Mouse (Mus musculus) heart, postnatal 36 days (tissue): ENCODE measurements around the gene Fmo2. TPM values are rescaled to one million over a fixed set of nuclear protein-coding genes. Genes with fewer than 3 reads are reported as not detected.

Experiments used
- DNase-seq, 2 experiments: peaks; one replicate each; pipeline ENCODE4 v3.0.0; 2021 to 2022
- intact Hi-C: fragments of 180-260 bp; cut with DNase I; formaldehyde crosslinking; loops from one replicate; pipeline ENCODE4 v1.15.1; 2025
- total RNA-seq, 2 experiments: library from RNA; stranded (reverse); gene quantifications; 2 replicates each; pipeline ENCODE4 v1.2.3; 2021

Gene Fmo2
- total RNA-seq, 2 experiments from 2014 or later: 40.6 to 56.9 TPM

DNA sequence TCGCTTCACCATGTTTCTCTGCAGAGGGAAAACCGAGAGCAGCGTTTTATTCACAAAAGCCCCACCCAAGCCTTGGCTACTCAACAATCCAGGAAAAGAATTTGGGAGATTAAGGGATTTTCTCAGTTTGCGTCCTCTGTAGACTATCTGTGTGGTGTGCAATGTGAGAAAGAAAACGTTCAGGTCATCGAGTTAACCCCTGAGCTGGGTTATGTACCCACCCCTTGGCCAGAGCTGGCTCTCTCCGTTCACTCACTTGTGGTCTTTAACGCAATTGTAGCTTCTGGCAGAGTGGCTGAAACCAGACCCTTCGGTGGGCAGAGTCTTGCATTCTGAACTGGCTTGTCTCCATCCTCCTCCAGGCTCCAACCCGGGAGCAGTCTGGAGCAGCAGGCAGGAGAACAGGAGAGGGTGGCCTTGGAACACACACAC is 39.0 kb downstream of the Fmo2 start:
- DNase-seq: peak in 1 of 2 experiments; percentile 22
- intact Hi-C loops: no loop called here

- intact Hi-C loops: no loop called here
- DNase-seq: peak; percentile 25 to 33
Observed at GRCm38 (mm10) chr1:162858748-162859130, 39.8 kb downstream of the Fmo2 start.

DNA sequence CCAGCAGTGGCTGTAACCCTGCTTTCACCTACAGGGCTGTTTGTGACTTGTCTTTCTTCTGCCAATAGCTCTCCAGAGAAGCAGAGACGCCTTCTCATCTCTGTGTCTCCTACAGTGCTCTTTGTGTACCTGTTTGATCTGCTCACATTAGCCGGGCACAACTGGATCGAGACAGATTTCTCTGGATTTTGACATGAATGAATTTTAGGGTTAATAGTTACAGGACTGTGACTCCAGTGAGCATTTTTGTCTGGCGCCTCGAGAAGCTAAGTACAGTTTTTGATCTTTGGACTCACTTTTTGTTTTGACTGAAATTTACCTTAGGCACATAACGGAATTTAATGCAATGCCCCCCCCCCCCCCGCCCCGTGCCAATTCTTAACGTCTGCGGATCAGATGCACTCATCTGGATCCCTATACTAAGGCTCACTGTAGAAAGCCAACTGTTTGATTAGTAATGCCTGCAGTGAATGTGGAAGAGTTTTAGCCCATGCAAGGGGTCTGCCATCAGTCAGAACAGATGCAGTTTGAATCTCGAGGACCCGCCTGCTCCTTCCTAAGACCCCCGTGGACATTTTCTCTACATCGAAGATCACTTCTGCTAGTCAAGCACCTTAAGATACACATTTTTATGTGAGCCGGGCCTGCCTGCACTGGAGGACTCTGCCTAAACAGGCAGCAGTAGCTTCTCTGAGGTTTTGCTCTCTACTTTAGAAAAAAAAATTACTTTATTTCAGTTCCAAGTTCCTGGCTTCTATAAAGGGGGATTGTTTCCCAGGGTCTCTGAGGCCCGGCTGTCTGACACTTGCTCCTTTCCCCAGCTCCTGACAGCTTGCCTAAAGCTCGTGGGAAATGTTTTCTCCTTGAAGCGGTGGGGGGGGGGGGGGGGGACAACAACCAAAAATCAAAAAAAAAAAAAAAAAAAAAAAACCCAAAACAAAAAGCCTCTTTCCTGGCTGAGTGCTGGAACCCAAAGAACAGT is 40.5 kb downstream of the Fmo2 start:
- DNase-seq: no peak
- intact Hi-C loops: no loop called here

DNA sequence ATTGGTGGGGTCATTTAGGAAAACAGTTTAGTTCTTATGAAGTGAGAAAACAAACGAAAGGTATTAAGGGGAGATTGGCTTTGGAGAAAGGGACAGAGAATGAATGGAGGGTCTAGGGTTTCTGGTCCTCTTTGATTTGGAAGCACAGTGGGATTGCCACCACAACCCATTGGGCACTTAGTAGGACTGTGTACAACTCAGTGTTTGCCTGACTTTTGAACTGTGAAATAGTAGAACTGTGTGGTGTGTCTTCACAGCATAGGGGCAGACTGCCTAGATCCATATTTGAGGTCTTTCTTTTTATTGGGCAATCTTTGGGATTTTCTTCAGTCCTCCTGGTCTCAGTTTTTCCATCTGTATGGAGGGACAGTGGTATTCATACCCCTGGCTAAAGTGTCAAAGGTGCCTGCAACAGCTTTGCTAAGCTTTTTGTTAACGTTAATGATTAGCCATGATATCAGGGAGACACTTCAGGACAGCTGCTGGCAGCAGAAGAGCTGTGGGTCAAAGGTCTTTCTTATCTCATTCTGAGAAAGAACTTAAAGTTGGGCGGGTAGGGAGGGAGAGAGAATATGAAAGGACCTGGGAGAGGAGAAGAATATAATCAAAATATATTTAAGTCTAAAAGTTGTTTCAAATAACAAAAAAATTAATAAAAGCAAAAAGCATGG is 44.6 kb downstream of the Fmo2 start:
- no peak for DNase-seq
- intact Hi-C loops: no loop called here

GRCm38 (mm10) chr1:162847554-162847953 is 51.0 kb downstream of the Fmo2 start:
- DNase-seq: no peak
- intact Hi-C loops: no loop called here

GRCm38 (mm10) chr1:162840211-162840610 is 58.3 kb downstream of the Fmo2 start:
- DNase-seq: no peak
- intact Hi-C loops: no loop called here

GRCm38 (mm10) chr1:162838976-162839375 is 59.5 kb downstream of the Fmo2 start:
- intact Hi-C loops: no loop called here
- no peak for DNase-seq

- intact Hi-C loops: no loop called here
- DNase-seq: no peak
Observed at GRCm38 (mm10) chr1:162834342-162834741, 64.2 kb downstream of the Fmo2 start.

DNA sequence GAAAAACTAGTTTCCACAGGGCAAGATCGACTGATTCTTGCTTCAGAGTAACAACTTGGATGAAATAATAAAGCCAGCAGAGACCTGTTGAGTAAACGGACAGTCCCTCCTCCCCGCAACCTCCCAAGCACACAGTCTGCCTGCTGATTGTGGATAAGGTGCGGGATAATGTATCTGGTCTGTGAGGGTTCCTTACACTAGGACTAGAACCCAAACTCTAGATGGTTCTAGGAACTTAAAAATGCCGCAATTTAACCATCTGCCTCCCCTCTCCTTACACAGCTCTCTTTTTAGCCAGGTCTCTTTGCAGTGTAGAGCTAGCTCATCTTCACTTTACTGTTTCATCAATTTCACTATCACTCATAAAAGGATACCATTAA is 66.0 kb downstream of the Fmo2 start:
- intact Hi-C loops: no loop called here

GRCm38 (mm10) chr1:162831838-162832573 is 66.5 kb downstream of the Fmo2 start:
- no peak for DNase-seq
- intact Hi-C loops: no loop called here

More for the DNA sequence above, 66.0 kb downstream of the Fmo2 start:
- DNase-seq: no peak

Other genes with a start within 250 kb of the Fmo2 start
- not detected for gene Myocos, start 240.5 kb downstream of the Fmo2 start, total RNA-seq
- gene Prrc2c, start 158.2 kb downstream of the Fmo2 start, total RNA-seq: 10 to 100 TPM; 70.8 to 77.9 TPM
- gene Fmo4, start 84.8 kb downstream of the Fmo2 start, total RNA-seq: under 1 TPM in 1 of 2 experiments, not detected in 1; 0.14 TPM
- 10 to 100 TPM; 36.2 to 53.0 TPM for gene Fmo1, start 32.1 kb downstream of the Fmo2 start, total RNA-seq
- not detected for gene Fmo6, start 38.8 kb upstream of the Fmo2 start, total RNA-seq
- not detected for gene Fmo3, start 85.8 kb upstream of the Fmo2 start, total RNA-seq
- gene Mroh9, start 186.9 kb upstream of the Fmo2 start, total RNA-seq: not detected